In genomic region chr7:92333220-92333898, GRCm38 (mm10) we compare ENCODE assay signal across 25 mouse cellular contexts.
DNase-seq lines count a peak whose midpoint lies in the region; ATAC-seq and TF ChIP-seq lines count a peak whose summit lies in the region.
"Had no signal": no experiment of that assay in that cellular context is flagged by ENCODE, and none has a peak within 500 bp of the region (broad histone marks: within the 10 kb centered on the region; RNA-seq: fewer than 3 reads in every experiment).

No protein-coding gene starts in this region.

- no peak for TF ChIP-seq RAD21 in CH12.LX (IDR thresholded peaks at IDR 0.05; ENCODE audit: low read depth, low read length)

- no peaks in the 10 kb centered on the region for H3K79me2 ChIP-seq in CH12.LX (replicated peaks; ENCODE audit: control insufficient read depth, extremely low read depth, insufficient read depth, poor library complexity, severe bottlenecking)
- no peaks in the 10 kb centered on the region for H3K79me2 ChIP-seq in heart, adult 2 months (replicated peaks; ENCODE audit: control insufficient read depth, insufficient read depth, low read length)

- in situ Hi-C loops in CH12.LX (cut with MboI; ENCODE audit: low pct_ligation_motif_present, low pct_unique_long_range_greater_than_20kb, low sequenced_read_pairs) = no loop called here

- no peak overlapping the region for H3K9ac ChIP-seq in embryonic facial prominence, embryonic 14.5 days (ENCODE audit: low read depth, low read length)
- no peak overlapping the region for H3K9ac ChIP-seq in hindbrain, postnatal 0 days (replicated peaks; ENCODE audit: low read length)
- no peak overlapping the region for H3K9ac ChIP-seq in hindbrain, embryonic 14.5 days
- no peak overlapping the region for H3K9ac ChIP-seq in CH12.LX (ENCODE audit: insufficient read depth, low read depth)
- no peak overlapping the region for H3K9ac ChIP-seq in heart, adult 2 months (ENCODE audit: low read depth, low read length)
- H3K9ac ChIP-seq: embryonic facial prominence, embryonic 15.5 days; hindbrain, embryonic 15.5 days had no signal

- no peaks in the 10 kb centered on the region for H3K4me1 ChIP-seq in embryonic facial prominence, embryonic 14.5 days (ENCODE audit: control insufficient read depth, insufficient read depth, low read length)
- no peaks in the 10 kb centered on the region for H3K4me1 ChIP-seq in embryonic facial prominence, embryonic 10.5 days
- no peaks in the 10 kb centered on the region for H3K4me1 ChIP-seq in hindbrain, postnatal 0 days (ENCODE audit: insufficient read depth, low read length)
- H3K4me1 ChIP-seq in hindbrain, embryonic 14.5 days (replicated peaks; ENCODE audit: control insufficient read depth, insufficient read depth, low read length) = no peaks in the 10 kb centered on the region
- peaks cover 0 to 10% of the 10 kb centered on the region in 2 experiments; a peak in 2 of 4 replicates for H3K4me1 ChIP-seq in CH12.LX (ENCODE audit: control insufficient read depth in 1 of 2, insufficient read depth in 2 of 2)
- H3K4me1 ChIP-seq in heart, adult 2 months (ENCODE audit: control insufficient read depth, insufficient read depth, low read length) = no peaks in the 10 kb centered on the region
- H3K4me1 ChIP-seq: embryonic facial prominence, embryonic 15.5 days; forebrain, embryonic 10.5 days; heart, embryonic 10.5 days; hindbrain, embryonic 15.5 days had no signal

- no peaks in the 10 kb centered on the region for H3K36me3 ChIP-seq in embryonic facial prominence, embryonic 14.5 days (ENCODE audit: control insufficient read depth, insufficient read depth, low read length)
- no peaks in the 10 kb centered on the region for H3K36me3 ChIP-seq in embryonic facial prominence, embryonic 10.5 days (replicated peaks)
- H3K36me3 ChIP-seq in hindbrain, postnatal 0 days (ENCODE audit: insufficient read depth, low read length) = no peaks in the 10 kb centered on the region
- H3K36me3 ChIP-seq in hindbrain, embryonic 14.5 days (replicated peaks; ENCODE audit: control insufficient read depth, insufficient read depth) = no peaks in the 10 kb centered on the region
- no peaks in the 10 kb centered on the region for H3K36me3 ChIP-seq in CH12.LX (replicated peaks in 1 of 2; ENCODE audit: control insufficient read depth in 1 of 2, insufficient read depth in 1 of 2, low read length in 1 of 2)
- no peaks in the 10 kb centered on the region for H3K36me3 ChIP-seq in heart, adult 2 months (ENCODE audit: control insufficient read depth, insufficient read depth, low read length)
- H3K36me3 ChIP-seq: embryonic facial prominence, embryonic 15.5 days; forebrain, embryonic 10.5 days; heart, embryonic 10.5 days; hindbrain, embryonic 15.5 days had no signal

- no peak overlapping the region for H3K27ac ChIP-seq in embryonic facial prominence, embryonic 14.5 days (replicated peaks; ENCODE audit: low read depth, low read length)
- H3K27ac ChIP-seq in embryonic facial prominence, embryonic 10.5 days (replicated peaks) = no peak overlapping the region
- no peak overlapping the region for H3K27ac ChIP-seq in hindbrain, postnatal 0 days
- no peak overlapping the region for H3K27ac ChIP-seq in hindbrain, embryonic 14.5 days
- no peak overlapping the region for H3K27ac ChIP-seq in CH12.LX (ENCODE audit: insufficient read depth, low read depth)
- no peak overlapping the region for H3K27ac ChIP-seq in heart, adult 2 months
- H3K27ac ChIP-seq: embryonic facial prominence, embryonic 15.5 days; forebrain, embryonic 10.5 days; gastrocnemius, adult 2 months; heart, embryonic 10.5 days; hindbrain, embryonic 15.5 days had no signal

- dilution Hi-C loops in CH12.LX (cut with MboI; ENCODE audit: extremely low pct_ligation_motif_present, extremely low pct_unique_long_range_greater_than_20kb, low sequenced_read_pairs) = no loop called here

- no peaks in the 10 kb centered on the region for H3K27me3 ChIP-seq in embryonic facial prominence, embryonic 14.5 days (replicated peaks; ENCODE audit: control insufficient read depth, insufficient read depth, low read length)
- no peaks in the 10 kb centered on the region for H3K27me3 ChIP-seq in embryonic facial prominence, embryonic 10.5 days (replicated peaks; ENCODE audit: low read depth, poor library complexity, severe bottlenecking)
- H3K27me3 ChIP-seq in hindbrain, postnatal 0 days (ENCODE audit: insufficient read depth, low read length) = no peaks in the 10 kb centered on the region
- H3K27me3 ChIP-seq in hindbrain, embryonic 14.5 days (ENCODE audit: control insufficient read depth, insufficient read depth, low read length) = no peaks in the 10 kb centered on the region
- no peaks in the 10 kb centered on the region for H3K27me3 ChIP-seq in CH12.LX (replicated peaks)
- H3K27me3 ChIP-seq in heart, adult 2 months (ENCODE audit: control insufficient read depth, insufficient read depth, low read length) = no peaks in the 10 kb centered on the region
- H3K27me3 ChIP-seq: embryonic facial prominence, embryonic 15.5 days; hindbrain, embryonic 15.5 days; Patski had no signal

- no peak overlapping the region for H3K4me3 ChIP-seq in embryonic facial prominence, embryonic 14.5 days (ENCODE audit: low read depth, low read length)
- H3K4me3 ChIP-seq in embryonic facial prominence, embryonic 10.5 days = no peak overlapping the region
- H3K4me3 ChIP-seq in hindbrain, postnatal 0 days (ENCODE audit: low read length) = no peak overlapping the region
- no peak overlapping the region for H3K4me3 ChIP-seq in hindbrain, embryonic 14.5 days (replicated peaks; ENCODE audit: low read length)
- no peak overlapping the region for H3K4me3 ChIP-seq in CH12.LX (replicated peaks in 1 of 3; ENCODE audit: low read depth in 2 of 3, low read length in 2 of 3, poor library complexity in 1 of 3)
- no peak overlapping the region for H3K4me3 ChIP-seq in heart, adult 2 months
- H3K4me3 ChIP-seq: embryonic facial prominence, embryonic 15.5 days; erythroblast, embryonic 14.5 days; forebrain, embryonic 10.5 days; gastrocnemius, adult 2 months; heart, embryonic 10.5 days; hindbrain, embryonic 15.5 days had no signal

- peak; percentile 41; the same call in 1 of the 2 replicates for ATAC-seq in embryonic facial prominence, embryonic 14.5 days (ENCODE audit: low read depth)
- peak; percentile 76 for ATAC-seq in hindbrain, postnatal 0 days
- ATAC-seq in hindbrain, embryonic 14.5 days (ENCODE audit: low FRiP score) = no peak
- ATAC-seq: activated CD4-positive, CD25-positive, alpha-beta regulatory T cell, adult 4 months; CD4-positive, CD25-positive, alpha-beta regulatory T cell, adult 4 months; forebrain, embryonic 14.5 days; Patski had no signal

- no peak for TF ChIP-seq EP300 in CH12.LX (IDR thresholded peaks at IDR 0.05; ENCODE audit: low read length)
- TF ChIP-seq EP300 in heart, adult 2 months (IDR thresholded peaks at IDR 0.05; ENCODE audit: insufficient read depth, low read depth, low read length) = no peak

- intact Hi-C loops in heart, adult 2 months (cut with DNase I) = no loop called here

- no peak overlapping the region for H3K4me2 ChIP-seq in embryonic facial prominence, embryonic 14.5 days (ENCODE audit: low read depth, low read length)
- H3K4me2 ChIP-seq in hindbrain, postnatal 0 days (ENCODE audit: low read depth, low read length) = no peak overlapping the region
- H3K4me2 ChIP-seq in hindbrain, embryonic 14.5 days (replicated peaks) = no peak overlapping the region
- no peak overlapping the region for H3K4me2 ChIP-seq in CH12.LX (ENCODE audit: insufficient read depth, low read depth, poor library complexity, severe bottlenecking)
- H3K4me2 ChIP-seq: embryonic facial prominence, embryonic 15.5 days; hindbrain, embryonic 15.5 days had no signal

- TF ChIP-seq CTCF in hindbrain, postnatal 0 days (IDR thresholded peaks at IDR 0.05; ENCODE audit: low read depth) = no peak
- TF ChIP-seq CTCF in CH12.LX (conservative IDR thresholded peaks at IDR 0.05 in 1 of 2, IDR thresholded peaks at IDR 0.05 in 1 of 2; ENCODE audit: low read depth in 2 of 2, low read length in 2 of 2) = no peak
- TF ChIP-seq CTCF in heart, adult 2 months (IDR thresholded peaks at IDR 0.05) = no peak

- 73% methylated on average over 5 of the region's 5 CpGs for WGBS in embryonic facial prominence, embryonic 14.5 days
- WGBS in embryonic facial prominence, embryonic 10.5 days = 82% methylated on average over 5 of the region's 5 CpGs
- 65% methylated on average over 5 of the region's 5 CpGs for WGBS in hindbrain, postnatal 0 days
- 75% methylated on average over 5 of the region's 5 CpGs for WGBS in hindbrain, embryonic 14.5 days
- 78% methylated on average over 5 of the region's 5 CpGs for WGBS in heart, adult 2 months

- H3K9me3 ChIP-seq in embryonic facial prominence, embryonic 14.5 days (ENCODE audit: control insufficient read depth, low read length) = no peaks in the 10 kb centered on the region
- no peaks in the 10 kb centered on the region for H3K9me3 ChIP-seq in embryonic facial prominence, embryonic 10.5 days
- H3K9me3 ChIP-seq in hindbrain, postnatal 0 days (ENCODE audit: low read length) = no peaks in the 10 kb centered on the region
- H3K9me3 ChIP-seq in hindbrain, embryonic 14.5 days (ENCODE audit: control insufficient read depth, low read length) = no peaks in the 10 kb centered on the region
- H3K9me3 ChIP-seq in CH12.LX (replicated peaks; ENCODE audit: low read length) = no peaks in the 10 kb centered on the region
- H3K9me3 ChIP-seq: embryonic facial prominence, embryonic 15.5 days; forebrain, embryonic 10.5 days; heart, embryonic 10.5 days; hindbrain, embryonic 15.5 days had no signal

- no peak for TF ChIP-seq POLR2A in CH12.LX (IDR thresholded peaks at IDR 0.05; ENCODE audit: low read depth, low read length)
- no peak for TF ChIP-seq POLR2A in heart, adult 2 months (IDR thresholded peaks at IDR 0.05; ENCODE audit: insufficient read depth, low read depth, low read length)

- no peak for DNase-seq in embryonic facial prominence, embryonic 14.5 days (ENCODE audit: low spot score)
- DNase-seq in embryonic facial prominence, embryonic 10.5 days (ENCODE audit: low spot score) = no peak
- DNase-seq in hindbrain, postnatal 0 days (ENCODE audit: low spot score) = peak; percentile 19
- no peak for DNase-seq in hindbrain, embryonic 14.5 days (ENCODE audit: low spot score)
- DNase-seq in CH12.LX (ENCODE audit: extremely low read depth) = peak; percentile 17
- DNase-seq in retina, embryonic 14.5 days (ENCODE audit: low spot score) = peak; percentile 75
- DNase-seq in heart, adult 2 months = no peak
- DNase-seq: adrenal gland, postnatal 14 days; B cell, adult 2 months; cerebellum, adult 18-20 months; cerebellum, adult 9-11 months; cerebellum, postnatal 36 days; gastrocnemius, adult 2 months; gastrocnemius, postnatal 36 days; heart, adult 11 months; heart, postnatal 10 days had no signal

TF ChIP-seq in CH12.LX, 34 proteins besides CTCF, POLR2A, EP300 and RAD21 (continues in another document):
- TF ChIP-seq CHD2 (IDR thresholded peaks at IDR 0.05; ENCODE audit: low read length) = no peak
- TF ChIP-seq NRF1 (IDR thresholded peaks at IDR 0.05; ENCODE audit: low read depth, low read length) = no peak
- TF ChIP-seq ELF1 (IDR thresholded peaks at IDR 0.05; ENCODE audit: low read depth, low read length) = no peak
- TF ChIP-seq ZC3H11A (IDR thresholded peaks at IDR 0.05; ENCODE audit: low read depth, low read length) = no peak
- no peak for TF ChIP-seq MYC (IDR thresholded peaks at IDR 0.05; ENCODE audit: low read depth, low read length)
- TF ChIP-seq MEF2A (IDR thresholded peaks at IDR 0.05; ENCODE audit: borderline replicate concordance, low read depth, low read length) = no peak
- TF ChIP-seq NELFE (IDR thresholded peaks at IDR 0.05; ENCODE audit: low read depth, low read length) = no peak

Comparison
In these comparisons a context has a peak if more than half of its experiments do, and no peak if none do; other contexts are left out.
1. DNase-seq: peak in hindbrain, postnatal 0 days (single experiment), CH12.LX (single experiment) and retina, embryonic 14.5 days (single experiment); none in embryonic facial prominence, embryonic 14.5 days (single experiment), embryonic facial prominence, embryonic 10.5 days (single experiment), hindbrain, embryonic 14.5 days (single experiment) and heart, adult 2 months (0 of 2).